Mouse (Mus musculus) hindlimb bud, embryonic 11.5 days (tissue): Measurements from ENCODE around the gene Tex26.

Source experiments
- DNase-seq: peaks from one replicate; pipeline ENCODE4 v3.0.0-alpha.2; 2012; ENCODE audit warnings: low read depth, low spot score; ENCODE audit errors: extremely low spot score

The Tex26 gene

DNA sequence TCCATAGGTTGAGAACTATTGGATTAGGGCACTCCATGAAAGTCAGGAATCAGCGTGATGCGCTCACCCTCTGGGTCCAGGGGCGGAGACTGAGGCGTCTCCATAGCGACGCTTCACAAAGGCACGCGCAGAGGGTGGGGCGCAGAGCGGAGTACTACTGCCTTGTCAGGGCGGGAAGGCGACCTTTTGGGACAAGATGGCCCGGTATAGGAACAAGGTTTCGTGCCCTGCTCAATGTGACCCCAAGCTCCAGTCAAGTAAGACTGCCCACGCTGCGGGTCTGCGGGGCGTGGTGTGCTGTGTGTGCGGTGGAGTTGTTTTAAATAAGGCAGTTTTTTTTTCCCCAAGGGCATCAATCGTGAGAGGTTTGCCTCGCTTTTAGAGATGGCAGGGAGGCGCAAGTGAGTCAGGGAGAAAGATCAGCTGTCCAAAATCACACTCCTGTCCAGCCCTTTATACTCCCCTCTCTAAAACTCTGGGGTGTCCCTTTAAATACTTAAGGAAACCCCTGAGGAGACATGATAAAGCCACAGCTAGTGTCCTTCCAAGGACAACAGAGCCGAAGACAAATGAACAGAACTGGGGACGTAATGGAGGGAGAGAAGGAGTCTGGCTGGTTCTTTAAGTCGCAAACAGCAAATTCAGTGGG, at the start of gene Tex26:
Gene Tex26, plus strand, starts transcription at position 130 of the 649 bp plus-strand sequence.
- peak; percentile 50 for DNase-seq

DNA sequence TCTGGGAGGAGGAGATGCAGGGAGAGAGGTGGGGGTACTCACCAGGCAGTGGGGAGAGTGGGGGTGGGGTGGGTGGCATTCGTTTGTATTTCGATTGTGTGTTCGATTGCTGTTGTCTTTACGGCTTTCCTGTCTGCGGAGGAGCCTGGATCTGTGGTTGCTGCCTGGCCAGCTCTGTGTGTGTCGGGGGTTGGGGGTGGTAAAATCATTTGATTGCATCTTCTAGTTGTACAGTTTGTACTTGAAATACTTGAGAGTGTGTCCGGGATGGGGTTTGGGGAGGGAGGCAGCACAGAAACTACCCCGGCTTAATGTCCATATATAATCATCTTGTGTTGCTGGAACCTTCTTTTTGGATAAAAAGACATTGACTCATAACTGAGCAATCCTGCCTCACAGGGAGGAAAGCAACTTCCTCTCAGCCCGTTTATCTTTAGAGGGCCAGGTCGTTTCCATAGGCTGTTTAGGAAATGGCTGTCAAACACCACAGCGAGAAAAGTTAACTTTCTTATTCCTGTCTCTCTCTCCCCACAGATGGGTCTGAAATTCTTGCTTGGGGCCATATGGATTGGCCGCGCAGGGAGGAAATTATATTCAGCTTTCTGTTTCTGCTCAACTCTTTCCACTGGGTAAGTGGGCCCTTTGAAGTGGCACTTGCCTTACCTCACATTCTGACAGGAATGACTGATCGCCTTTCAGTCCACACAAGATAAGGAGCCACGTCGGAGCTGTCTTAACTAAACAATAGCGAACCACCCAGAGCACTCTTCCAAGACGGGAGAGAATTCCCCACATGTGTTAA, 47.7 kb upstream of the Tex26 start:
- no peak for DNase-seq

DNA sequence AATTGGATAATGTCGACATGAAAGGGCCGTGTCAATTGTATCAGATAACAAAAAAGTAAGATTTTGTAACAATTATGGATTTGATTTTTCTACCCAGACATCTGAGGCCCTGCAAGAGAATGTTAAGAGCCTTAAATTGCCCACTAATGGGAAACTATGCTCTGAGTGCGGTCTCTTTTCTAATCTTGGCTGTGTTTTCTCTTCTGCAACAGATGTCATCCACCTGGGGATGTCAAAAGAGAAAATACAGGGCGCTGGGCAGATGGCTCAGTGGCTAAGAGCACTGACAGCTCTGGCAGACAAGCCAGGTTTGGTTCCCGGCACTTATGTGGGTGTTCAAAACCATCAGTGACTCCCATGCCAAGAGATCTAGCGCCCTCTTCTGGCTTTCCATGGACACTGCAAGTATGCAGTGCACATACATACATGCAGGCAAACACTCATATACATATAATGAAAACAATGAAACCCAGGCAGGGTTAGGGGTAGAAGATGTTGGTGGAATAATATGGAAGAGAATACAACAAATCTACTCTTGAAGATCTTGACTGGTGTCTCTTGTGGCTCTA, 47.0 kb upstream of the Tex26 start:
- DNase-seq, result no peak

DNA sequence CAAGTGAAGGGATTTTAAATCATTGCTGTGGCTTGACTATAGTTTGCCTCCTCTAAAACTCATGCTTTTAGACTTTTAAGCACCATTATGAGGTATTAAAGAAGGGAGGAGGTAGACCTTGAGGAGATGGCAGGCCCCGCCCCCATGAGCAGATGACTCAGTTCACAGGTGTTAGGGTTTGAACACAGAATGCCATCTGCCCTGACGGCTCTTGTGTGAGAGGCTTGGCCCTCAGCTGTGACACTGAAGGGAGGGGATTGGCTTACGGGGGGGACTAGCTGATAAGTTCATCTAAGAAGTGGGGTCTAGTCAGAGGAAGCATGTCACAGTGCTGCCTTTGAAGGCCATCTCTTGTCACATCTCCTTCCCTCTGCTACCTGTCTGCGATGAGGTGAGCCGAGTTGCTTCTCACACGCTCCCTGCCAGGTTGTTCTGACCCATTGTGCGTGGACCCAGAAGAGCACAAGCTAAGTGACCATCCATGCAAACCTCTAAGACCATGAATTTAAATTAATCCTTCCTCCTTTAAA, 37.9 kb upstream of the Tex26 start:
- no peak for DNase-seq

DNA sequence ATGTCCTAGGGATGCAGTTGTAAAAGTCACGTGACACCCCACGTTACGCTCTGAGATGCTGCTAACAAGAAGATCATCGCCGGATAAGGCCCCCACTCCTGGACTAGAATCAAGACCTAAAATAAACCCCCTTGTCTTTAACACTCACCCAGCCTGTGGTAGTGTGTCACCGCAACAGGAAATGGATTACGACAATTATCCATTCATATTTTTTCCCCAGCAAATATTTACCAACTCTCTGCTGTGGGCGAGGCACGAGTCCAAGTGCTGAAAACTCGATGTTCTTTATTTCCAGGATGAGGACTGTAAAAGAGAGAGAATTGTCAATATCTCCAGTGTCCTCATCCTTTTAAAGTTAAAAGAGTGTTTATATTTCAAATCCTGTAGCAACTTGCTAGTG, 37.4 kb upstream of the Tex26 start:
- DNase-seq, result no peak

DNA sequence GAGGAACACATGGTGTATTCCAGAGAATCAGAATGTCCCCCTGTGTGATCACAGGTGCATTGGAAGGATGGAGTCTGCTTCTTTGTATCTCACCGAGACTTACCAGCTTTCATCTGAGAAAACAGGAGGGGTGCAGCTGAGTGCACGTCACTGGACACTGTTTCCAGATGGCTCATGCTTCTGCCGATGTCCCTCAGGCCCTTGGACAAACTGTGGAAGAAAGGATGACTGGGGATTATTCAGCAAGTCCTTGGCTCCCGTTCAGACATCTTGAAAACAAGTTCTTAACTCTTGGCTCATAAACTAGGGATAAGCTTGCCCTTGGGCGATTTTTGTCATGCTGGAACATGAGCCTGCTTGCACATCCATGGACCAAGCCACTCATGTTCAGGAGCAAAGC, 36.1 kb upstream of the Tex26 start:
- DNase-seq, result no peak

DNA sequence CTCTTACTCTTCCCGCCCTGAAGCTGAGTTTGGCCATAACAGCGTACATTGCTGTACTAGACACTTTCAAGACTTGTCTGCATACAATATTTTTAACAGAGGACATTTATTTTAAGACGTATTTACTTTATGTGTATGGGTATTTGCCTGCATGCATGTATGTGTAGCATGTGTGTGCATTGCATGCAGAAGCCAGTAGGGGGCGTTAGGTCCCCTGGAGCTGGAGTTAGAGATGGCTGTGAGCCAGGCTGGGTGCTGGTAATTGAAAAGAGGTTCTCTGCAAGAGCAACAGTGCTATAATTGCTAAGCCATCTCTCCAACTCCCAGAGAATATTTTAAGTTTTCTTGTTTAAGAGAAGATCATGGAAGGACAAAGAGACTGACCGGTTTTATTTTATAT, 34.8 kb upstream of the Tex26 start:
- DNase-seq, result no peak

DNA sequence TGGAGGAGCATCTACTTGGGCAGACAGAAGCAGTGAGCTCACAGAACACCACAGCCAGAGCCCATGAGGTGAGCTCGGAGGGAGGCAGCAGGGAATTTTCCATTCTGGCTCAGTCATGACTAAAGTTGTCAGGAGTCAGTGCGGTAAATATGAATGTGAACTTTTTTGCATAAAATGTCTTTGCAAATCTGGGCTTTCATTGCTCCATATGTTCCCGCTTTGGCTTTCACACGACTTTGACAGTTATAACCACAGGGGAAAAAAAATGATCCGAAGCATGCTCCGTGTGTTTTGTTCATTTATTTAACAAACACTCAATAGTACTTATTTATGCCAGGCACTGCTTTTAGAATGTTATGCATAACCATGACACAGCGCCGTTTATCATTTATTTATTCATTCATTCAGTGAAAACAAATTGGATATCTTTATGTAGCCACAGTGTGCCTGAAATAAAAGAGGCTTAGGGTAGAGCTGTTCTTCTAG, 32.6 kb upstream of the Tex26 start:
- no peak for DNase-seq

DNA sequence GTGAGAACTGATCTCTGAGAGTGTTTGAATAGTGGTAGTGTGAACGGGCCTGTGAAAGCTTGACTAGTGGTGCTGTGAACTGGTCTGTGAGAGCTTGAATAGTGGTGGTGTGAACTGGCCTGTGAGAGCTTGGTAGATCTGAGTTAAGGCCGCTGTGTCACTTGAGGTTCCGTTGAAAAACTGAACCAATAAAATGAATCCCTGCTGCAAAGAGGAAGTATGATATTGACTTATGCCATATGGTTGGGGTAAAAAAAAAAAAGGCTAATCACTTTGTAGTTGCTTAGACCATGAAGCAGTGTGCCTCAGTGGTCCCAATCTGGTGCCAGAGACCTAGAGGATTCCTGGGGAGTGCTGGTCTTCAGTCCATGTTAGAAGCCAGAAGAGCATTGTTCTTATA, 30.0 kb upstream of the Tex26 start:
- DNase-seq, result no peak

DNA sequence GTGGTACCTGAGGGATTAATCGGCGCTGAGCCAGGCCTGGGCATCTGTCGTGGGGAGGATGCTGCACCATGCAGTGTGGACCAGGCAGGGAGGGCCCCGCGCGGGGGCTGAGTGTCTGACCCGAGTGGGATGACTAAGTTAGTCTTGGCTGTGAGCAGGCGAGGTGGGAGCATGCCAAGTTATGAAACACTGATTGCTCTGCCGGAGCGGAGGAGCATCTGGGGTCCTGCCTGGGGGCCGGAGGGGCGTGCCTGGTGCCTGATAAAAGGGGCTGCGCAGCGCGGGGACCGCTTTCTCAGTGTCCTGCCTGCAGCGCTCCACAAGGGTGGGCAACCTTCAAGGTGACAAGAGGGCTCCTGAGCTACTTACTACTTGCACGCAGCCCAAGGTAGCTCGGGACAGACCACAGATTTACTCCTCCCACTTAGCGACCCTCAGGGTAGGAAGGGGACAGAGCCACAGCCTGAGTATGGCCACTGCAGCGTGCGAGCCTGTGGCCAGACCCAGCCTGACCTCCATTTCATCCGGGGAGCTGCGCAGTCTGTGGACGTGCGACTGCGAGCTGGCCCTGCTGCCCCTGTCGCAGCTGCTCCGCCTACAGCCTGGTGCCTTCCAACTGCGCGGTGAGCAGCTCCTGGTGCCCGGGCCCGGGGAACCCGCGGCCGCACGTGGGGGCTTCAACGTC, 27.8 kb upstream of the Tex26 start, which contains the start of gene Medag:
Gene Medag, plus strand, starts transcription at position 241 of the 685 bp plus-strand sequence.
- DNase-seq, result no peak

DNA sequence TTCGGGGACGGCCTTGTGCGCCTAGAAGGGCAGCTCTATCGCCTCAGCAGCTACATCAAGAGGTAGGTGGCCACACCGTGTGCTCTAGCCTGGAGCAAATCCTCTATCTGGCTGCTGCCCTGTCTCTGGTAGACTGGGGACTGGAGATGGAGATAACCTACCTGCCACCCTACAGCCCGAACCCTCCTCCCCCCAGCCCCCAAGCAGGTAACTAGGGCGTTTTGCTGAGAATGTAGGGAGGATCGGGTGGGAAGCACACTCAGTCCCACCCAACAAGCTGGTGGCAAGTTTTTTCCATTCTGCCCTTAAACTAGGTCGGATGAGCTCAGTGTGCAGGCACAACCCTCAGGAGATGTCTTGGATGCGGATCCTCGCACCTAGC, 27.3 kb upstream of the Tex26 start:
- no peak for DNase-seq

DNA sequence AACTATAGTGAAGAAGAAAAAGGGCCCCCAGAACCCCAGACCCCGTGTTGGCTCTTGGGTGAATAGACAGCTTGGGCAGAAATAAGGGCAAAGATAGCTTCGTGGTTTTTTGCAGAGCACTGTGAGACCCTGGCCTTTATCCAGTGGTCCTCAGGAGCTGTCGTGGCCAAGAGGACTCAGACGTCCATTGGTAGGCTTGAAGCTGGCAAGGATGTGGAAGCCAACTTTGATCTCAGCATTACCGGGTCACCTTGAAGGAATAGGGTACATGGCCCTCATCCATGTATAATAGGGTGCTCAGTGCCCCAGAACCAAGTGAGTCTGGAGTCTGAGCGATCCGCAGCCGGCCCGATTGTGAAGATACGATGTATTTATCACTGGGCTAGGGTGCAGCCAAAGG, 26.8 kb upstream of the Tex26 start:
- no peak for DNase-seq

DNA sequence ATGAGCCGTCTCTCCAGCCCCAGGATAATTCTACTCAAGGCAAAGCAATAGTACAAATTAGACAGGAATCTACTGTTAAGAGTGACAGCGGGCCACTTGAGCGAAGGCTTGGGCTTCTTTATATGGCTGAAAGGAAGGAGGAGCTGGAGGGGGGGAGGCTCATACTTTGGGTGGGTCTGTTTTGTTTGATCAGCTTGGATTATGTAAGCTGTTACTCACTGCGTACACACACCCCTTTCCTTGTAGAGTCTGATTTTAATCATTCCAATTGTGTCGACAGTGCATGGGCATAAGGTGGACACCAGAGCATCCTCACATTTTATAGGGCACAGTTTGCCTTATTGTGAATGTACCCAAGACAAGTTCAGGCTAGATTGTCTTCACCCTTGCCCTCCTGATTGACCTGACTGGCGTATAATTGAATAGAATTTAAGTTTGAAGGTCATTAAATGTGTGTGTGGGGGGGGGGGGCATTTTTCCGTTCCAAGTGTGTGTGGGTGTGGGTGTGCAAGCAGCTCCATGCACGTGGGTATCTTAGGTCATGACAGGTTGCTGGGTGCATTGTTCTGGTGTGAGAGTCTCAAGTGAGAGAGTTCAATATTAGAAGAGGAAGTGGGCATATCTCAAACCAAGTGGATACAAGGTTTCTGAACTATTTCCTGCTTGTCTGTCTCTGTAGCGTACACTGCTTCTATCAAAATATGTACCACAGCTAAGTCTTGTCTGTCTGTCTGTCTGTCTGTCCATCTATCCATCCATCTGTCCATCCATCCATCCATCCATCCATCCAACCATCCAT, 24.9 kb upstream of the Tex26 start:
- no peak for DNase-seq

DNA sequence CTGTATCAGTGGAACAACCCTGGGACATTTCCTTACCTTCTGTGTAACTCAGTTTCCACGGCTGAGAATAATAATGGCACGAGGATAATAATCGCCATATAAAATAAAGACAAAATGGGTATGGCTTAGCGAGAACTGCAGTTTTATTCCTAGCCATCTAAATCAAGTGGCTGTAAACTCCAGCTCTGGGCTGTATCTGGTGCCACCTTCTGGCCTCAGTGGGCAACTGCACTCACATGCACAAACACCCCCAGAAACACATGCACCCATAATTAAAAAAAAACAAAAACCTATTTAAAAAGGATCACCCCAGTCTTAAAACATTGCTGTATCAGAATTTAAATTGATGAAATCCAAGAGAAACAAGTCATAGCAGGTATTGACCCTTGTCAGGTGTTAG, 22.1 kb upstream of the Tex26 start:
- DNase-seq, result no peak

DNA sequence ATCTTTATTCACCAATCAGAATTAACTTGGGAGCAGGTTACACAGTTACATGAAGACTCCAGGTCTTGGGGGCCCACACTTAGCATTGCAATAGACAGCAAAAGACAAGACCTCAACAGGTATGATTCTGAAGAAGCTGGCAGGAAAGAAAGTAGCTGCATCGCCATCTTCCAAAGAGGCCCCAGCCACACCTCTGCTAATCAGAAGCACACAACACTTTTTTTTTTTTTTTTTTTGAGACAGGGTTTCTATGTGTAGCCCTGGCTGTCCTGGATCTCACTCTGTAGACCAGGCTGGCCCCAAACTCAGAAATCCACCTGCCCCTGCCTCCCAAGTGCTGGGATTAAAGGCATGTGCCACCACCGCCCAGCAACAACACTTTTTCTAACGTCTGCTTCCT, 12.9 kb upstream of the Tex26 start:
- no peak for DNase-seq

DNA sequence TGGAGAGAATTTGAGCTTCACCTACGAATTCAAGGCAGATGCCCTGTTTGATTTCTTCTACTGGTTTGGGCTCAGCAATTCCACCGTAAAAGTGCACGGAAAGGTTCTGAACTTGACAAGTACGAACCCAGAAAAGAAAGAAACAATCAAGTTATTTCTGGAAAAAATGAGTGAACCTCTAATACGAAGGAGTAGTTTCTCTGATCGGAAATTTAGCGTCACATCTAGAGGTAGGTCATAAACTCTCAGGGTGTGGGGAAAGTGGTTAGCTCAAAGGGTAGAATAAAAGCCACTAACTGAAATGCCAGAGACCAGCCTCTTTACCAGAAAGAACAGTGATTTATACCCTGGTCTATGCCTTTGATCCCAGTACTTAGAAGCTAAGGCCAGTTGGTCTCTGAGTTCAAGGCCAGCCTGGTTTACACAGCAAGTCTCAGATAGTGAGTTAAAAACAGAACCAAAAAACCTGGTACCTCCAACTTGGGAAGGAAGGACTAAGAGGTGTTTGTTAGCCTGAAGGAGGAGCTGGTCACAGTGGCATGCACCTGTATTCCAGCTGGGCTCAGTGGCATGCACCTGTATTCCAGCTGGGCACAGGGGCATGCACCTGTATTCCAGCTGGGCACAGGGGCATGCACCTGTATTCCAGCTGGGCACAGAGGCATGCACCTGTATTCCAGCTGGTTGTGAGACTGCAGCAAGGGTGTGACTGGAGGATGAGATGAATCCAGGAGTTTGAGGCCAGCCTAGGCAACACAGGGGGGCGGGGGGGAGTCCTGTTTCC, 12.0 kb upstream of the Tex26 start:
- DNase-seq, result no peak

DNA sequence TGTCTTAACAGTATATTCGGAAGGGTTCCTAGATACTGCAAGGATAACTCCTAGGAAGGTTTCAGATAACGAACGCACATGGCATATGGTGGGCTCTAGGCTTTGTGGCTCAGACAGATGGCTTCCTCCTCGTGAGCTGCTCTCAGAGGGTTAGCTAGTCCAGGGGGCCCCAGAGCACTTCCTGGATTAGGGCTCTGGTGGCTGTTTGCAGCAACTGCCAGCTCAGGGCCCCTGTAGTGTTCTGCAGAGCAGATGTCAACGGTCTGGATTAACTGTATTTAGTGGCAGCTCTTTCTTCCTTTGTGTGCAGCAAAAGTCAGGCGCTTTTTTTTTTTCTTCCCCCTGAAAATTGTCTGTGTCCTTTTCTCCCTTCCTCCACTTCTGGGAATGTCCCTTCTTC, 11.1 kb upstream of the Tex26 start:
- DNase-seq, result peak; percentile 33

DNA sequence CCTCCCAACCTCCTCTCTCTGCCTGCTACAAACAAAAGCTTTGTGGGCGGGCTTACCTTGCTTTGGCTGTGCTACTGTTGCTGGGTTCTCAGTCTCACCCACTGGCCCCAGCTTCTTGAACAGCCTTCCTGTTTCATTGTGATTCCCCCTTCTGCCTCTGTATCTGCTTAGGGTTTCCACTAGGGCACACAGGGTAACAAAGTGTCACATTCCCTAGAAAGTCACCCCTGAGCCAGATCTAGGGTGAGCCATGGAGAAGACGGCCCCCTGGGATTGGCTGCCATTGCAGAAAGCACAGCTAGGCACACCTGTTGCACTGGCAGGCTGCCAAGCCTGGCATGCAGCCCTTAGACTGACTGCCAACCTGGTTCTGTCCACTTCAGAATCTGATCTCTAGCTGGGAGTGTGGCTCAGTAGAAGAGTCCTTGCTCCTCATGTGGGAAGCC, 10.6 kb upstream of the Tex26 start:
- DNase-seq, result peak; percentile 33

DNA sequence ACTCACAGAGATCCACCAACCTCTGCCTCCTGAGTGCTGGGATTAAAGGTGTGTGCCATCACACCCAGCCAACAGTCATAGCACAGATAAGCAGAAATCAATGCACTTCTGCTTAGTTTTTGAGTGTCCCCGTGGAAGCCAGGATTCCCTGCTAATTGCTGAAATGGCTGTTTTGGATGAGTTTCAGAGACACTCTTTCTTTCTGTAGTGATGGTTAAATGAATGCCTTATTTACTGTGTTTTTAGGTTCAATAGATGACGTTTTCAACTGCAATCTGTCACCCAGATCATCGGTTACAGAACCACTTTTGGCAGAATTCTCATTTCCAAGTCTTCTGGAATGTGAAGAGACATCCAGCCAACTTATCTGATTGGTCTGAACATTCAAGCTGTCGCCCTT, 9.9 kb upstream of the Tex26 start:
- DNase-seq, result no peak

DNA sequence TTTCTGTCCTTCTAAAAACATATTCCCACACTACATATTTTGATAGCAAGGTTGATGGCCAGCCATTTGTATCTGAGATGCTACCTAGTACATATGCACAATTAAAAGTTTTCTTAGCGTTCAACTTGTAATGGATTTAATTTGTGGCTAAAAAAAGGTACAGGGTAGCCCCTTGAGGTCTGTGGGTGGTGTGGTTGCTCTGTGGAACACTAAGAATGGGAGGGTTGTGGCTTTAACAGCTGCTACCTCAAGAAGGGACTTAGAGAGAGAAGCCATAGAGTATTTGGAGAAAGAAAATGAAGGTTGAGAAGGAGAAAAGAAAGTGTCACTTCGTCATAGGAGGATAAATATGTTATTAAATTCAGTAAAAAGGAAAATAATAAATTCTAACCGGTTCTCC, 8.5 kb upstream of the Tex26 start:
- no peak for DNase-seq
